Mouse (Mus musculus): Measurements from ENCODE around the gene Six6. TPM values are rescaled to one million over a fixed set of nuclear protein-coding genes. Genes with fewer than 3 reads are reported as not detected.

Six6 gene
- total and polyA plus RNA-seq, 3 experiments = not detected

GRCm38 (mm10) chr12:72973161-72973560 is 33.5 kb downstream of the Six6 start (continued):
- TF ChIP-seq POLR2AphosphoS5 (IDR thresholded peaks at IDR 0.05; ENCODE audit: borderline replicate concordance, low read depth, low read length) (no peak), TAL1 (IDR thresholded peaks at IDR 0.05; ENCODE audit: low read length) (no peak), NRF1 (IDR thresholded peaks at IDR 0.05; ENCODE audit: insufficient read depth, low read depth, low read length, poor library complexity, severe bottlenecking) (no peak), ZKSCAN1 (IDR thresholded peaks at IDR 0.05; ENCODE audit: low read depth, low read length) (no peak), ETS1 (IDR thresholded peaks at IDR 0.05; ENCODE audit: low read depth, low read length) (no peak), MAZ (IDR thresholded peaks at IDR 0.05; ENCODE audit: low read depth, low read length) (no peak), ZC3H11A (IDR thresholded peaks at IDR 0.05; ENCODE audit: low read depth, low read length) (peak; percentile 68), GABPA (IDR thresholded peaks at IDR 0.05; ENCODE audit: low read depth, low read length) (no peak), ELF1 (IDR thresholded peaks at IDR 0.05; ENCODE audit: low read depth, low read length) (no peak), TCF12 (IDR thresholded peaks at IDR 0.05; ENCODE audit: low read depth, low read length) (no peak), EP300 (IDR thresholded peaks at IDR 0.05; ENCODE audit: low read depth in 1 of 2, low read length in 2 of 2) (no peak), KAT2A (conservative IDR thresholded peaks at IDR 0.05; ENCODE audit: low read depth, low read length) (no peak), BHLHE40 (IDR thresholded peaks at IDR 0.05; ENCODE audit: borderline replicate concordance, low read depth, low read length) (no peak), E2F4 (IDR thresholded peaks at IDR 0.05; ENCODE audit: borderline replicate concordance, low read depth, low read length) (no peak), GATA1 (IDR thresholded peaks at IDR 0.05; ENCODE audit: low read depth, low read length) (no peak), NELFE (IDR thresholded peaks at IDR 0.05; ENCODE audit: low read depth, low read length) (no peak), UBTF (IDR thresholded peaks at IDR 0.05; ENCODE audit: borderline replicate concordance, insufficient read depth, low read depth, low read length) (no peak), HCFC1 (IDR thresholded peaks at IDR 0.05; ENCODE audit: low read depth, low read length) (no peak)

GRCm38 (mm10) chr12:72976172-72976571 is 36.5 kb downstream of the Six6 start:
- 0 out of 2 replicates have a peak overlapping the region, but pooled peaks have one; percentile 6 for H3K9ac ChIP-seq (ENCODE audit: control insufficient read depth, low read depth, low read length, poor library complexity, severe bottlenecking)
- DNase-seq (ENCODE audit: low read depth, low spot score) = no peak
- TF ChIP-seq POLR2AphosphoS2 (IDR thresholded peaks at IDR 0.05; ENCODE audit: low read length) (no peak), POLR2AphosphoS5 (IDR thresholded peaks at IDR 0.05; ENCODE audit: borderline replicate concordance, low read depth, low read length) (no peak), MXI1 (IDR thresholded peaks at IDR 0.05; ENCODE audit: low read depth, low read length) (no peak), BHLHE40 (IDR thresholded peaks at IDR 0.05; ENCODE audit: borderline replicate concordance, low read depth, low read length) (no peak), HCFC1 (IDR thresholded peaks at IDR 0.05; ENCODE audit: low read depth, low read length) (no peak), CHD1 (IDR thresholded peaks at IDR 0.05; ENCODE audit: low read depth, low read length) (no peak), USF1 (IDR thresholded peaks at IDR 0.05; ENCODE audit: low read depth, low read length) (no peak), ZC3H11A (IDR thresholded peaks at IDR 0.05; ENCODE audit: low read depth, low read length) (no peak)
- H3K27ac ChIP-seq (ENCODE audit: control insufficient read depth, low read depth, low read length) = no peak overlapping the region
- no peaks in the 10 kb centered on the region for H3K79me2 ChIP-seq (ENCODE audit: control insufficient read depth, insufficient read depth, low read length, poor library complexity)
- H3K36me3 ChIP-seq (ENCODE audit: control insufficient read depth in 1 of 2, insufficient read depth in 2 of 2, low read length in 2 of 2) = no peaks in the 10 kb centered on the region; a peak in 1 of 4 replicates
- no peaks in the 10 kb centered on the region for H3K4me1 ChIP-seq (ENCODE audit: control insufficient read depth in 1 of 2, insufficient read depth in 2 of 2, low read length in 2 of 2)
- peaks cover 5% of the 10 kb centered on the region in 2 experiments; a peak in 3 of 4 replicates for H3K27me3 ChIP-seq (ENCODE audit: control insufficient read depth in 1 of 2, insufficient read depth in 2 of 2, low read length in 2 of 2)
- H3K4me3 ChIP-seq (ENCODE audit: control insufficient read depth in 1 of 2, insufficient read depth in 1 of 2, low read depth in 2 of 2, low read length in 2 of 2) = peak overlapping the region; percentile 7 to 48; a peak in 3 of 4 replicates
- no peaks in the 10 kb centered on the region for H3K9me3 ChIP-seq (replicated peaks; ENCODE audit: insufficient read depth, low read length)

Measured in MEL (cell line).